Mouse (Mus musculus) thymus, adult 2 months (tissue): ENCODE data around the gene Nsun3.

ENCODE experiments used
- CTCF ChIP-seq: fragments of 200-500 bp; IDR thresholded peaks from 2 replicates; pipeline ENCODE4 v1.5.1; 2012; ENCODE audit warnings: mild to moderate bottlenecking, control low read depth, low read length, moderate library complexity, borderline replicate concordance; ENCODE audit not compliant: control insufficient read depth, poor library complexity, insufficient read depth; ENCODE audit errors: extremely low read depth
- POLR2A ChIP-seq: fragments of 200-500 bp; IDR thresholded peaks from 2 replicates; pipeline ENCODE4 v1.6.1; 2012; ENCODE audit warnings: mild to moderate bottlenecking, low read length, control low read depth, moderate library complexity; ENCODE audit not compliant: control insufficient read depth, poor library complexity, insufficient read depth; ENCODE audit errors: extremely low read depth

DNA sequence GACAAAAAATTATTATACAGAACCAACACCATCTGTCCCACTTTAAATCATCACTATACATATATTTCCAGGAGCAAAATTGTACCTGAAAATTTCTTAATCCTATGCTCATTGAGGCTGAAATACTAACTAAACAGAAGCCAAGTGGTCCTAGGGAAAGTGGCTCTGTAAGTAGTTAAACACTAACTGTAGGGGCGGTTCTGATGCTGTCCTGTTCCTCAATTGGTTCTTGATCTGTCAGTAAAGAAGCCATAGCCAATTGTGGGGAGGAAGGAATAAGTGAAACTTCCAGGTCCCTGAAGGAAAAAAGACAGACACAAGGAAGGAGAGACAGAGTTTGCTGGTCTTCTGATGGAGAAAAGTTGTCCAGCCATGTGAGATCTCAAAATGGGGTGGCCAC lies 52.3 kb downstream of the Nsun3 start:
- TF ChIP-seq CTCF (no peak), POLR2A (no peak)
